Mouse (Mus musculus) heart, embryonic 16.5 days (tissue): Measurements from ENCODE around the gene Rdh19. TPM values are rescaled to one million over a fixed set of nuclear protein-coding genes. Genes with fewer than 3 reads are reported as not detected.

Experiments used
- ATAC-seq: fragments of 200-750 bp; cut with Nextera tagmentation; replicated peaks from 2 replicates; pipeline ENCODE4 v1.8.0; 2017; ENCODE audit warnings: moderate number of reproducible peaks; ENCODE audit not compliant: insufficient read depth, low FRiP score; ENCODE audit errors: extremely low read depth
- H3K27ac ChIP-seq: fragments of 300-500 bp; sonication (generic); 2 replicates; pipeline ENCODE4 v1.5.1; 2014; ENCODE audit warnings: mild to moderate bottlenecking, low read length, control low read depth, moderate library complexity
- H3K27me3 ChIP-seq: fragments of 300-500 bp; sonication (generic); 2 replicates; pipeline ENCODE4 v1.6.1; 2014; ENCODE audit warnings: low read length, mixed read lengths; ENCODE audit not compliant: control insufficient read depth, insufficient read depth
- H3K36me3 ChIP-seq: fragments of 300-500 bp; sonication (generic); 2 replicates; pipeline ENCODE4 v1.6.1; 2014; ENCODE audit not compliant: control insufficient read depth, insufficient read depth
- H3K4me1 ChIP-seq: fragments of 300-500 bp; sonication (generic); 2 replicates; pipeline ENCODE4 v1.6.1; 2014; ENCODE audit warnings: low read length, mixed read lengths; ENCODE audit not compliant: control insufficient read depth, insufficient read depth
- H3K4me2 ChIP-seq: fragments of 300-500 bp; sonication (generic); 2 replicates; pipeline ENCODE4 v1.6.1; 2014; ENCODE audit warnings: low read depth, mild to moderate bottlenecking, control low read depth, low read length
- H3K4me3 ChIP-seq: fragments of 300-500 bp; sonication (generic); 2 replicates; pipeline ENCODE4 v1.5.1; 2014; ENCODE audit warnings: mild to moderate bottlenecking, control low read depth, low read length
- H3K9ac ChIP-seq: fragments of 300-500 bp; sonication (generic); 2 replicates; pipeline ENCODE4 v1.6.1; 2014; ENCODE audit warnings: low read length, control low read depth
- H3K9me3 ChIP-seq: fragments of 300-500 bp; sonication (generic); replicated peaks from 2 replicates; pipeline ENCODE4 v1.6.1; 2016; ENCODE audit warnings: low read length; ENCODE audit not compliant: control insufficient read depth
- WGBS: fragments of 180-500 bp; shearing (Covaris S2); extraction: QIAGEN DNeasy Blood & Tissue Kit; methylation state at CpG from one replicate; pipeline ENCODE4 v1.1.7; 2014; 5-methylcytosine and 5-hydroxymethylcytosine counted together
- polyA plus RNA-seq: library from polyadenylated mRNA; unstranded; fragments of >200 nt; fragmentation: Nextera tagmentation; extraction: Ambion mirVana; gene quantifications from 2 replicates; pipeline ENCODE4 v1.2.1, GENCODE M21; 2015

Rdh19 gene
- polyA plus RNA-seq, 1 experiment from 2014 or later: not detected

- Histone ChIP-seq H3K4me2 (no peak overlapping the region), H3K4me1 (0 out of 2 replicates have a peak, but pooled peaks cover 4% of the 10 kb centered on the region), H3K27me3 (no peaks in the 10 kb centered on the region), H3K27ac (no peak overlapping the region), H3K9ac (no peak overlapping the region), H3K36me3 (no peaks in the 10 kb centered on the region), H3K4me3 (no peak overlapping the region), H3K9me3 (no peaks in the 10 kb centered on the region)
- no peak for ATAC-seq
- WGBS: 86% methylated on average over 2 of the region's 2 CpGs
These were observed 56.4 kb downstream of the Rdh19 start for GRCm38 (mm10) chr10:127906138-127906537.

- Histone ChIP-seq H3K27me3 (no peaks in the 10 kb centered on the region), H3K9me3 (no peaks in the 10 kb centered on the region), H3K36me3 (no peaks in the 10 kb centered on the region), H3K4me3 (no peak overlapping the region), H3K27ac (no peak overlapping the region), H3K4me2 (no peak overlapping the region), H3K9ac (no peak overlapping the region), H3K4me1 (0 out of 2 replicates have a peak, but pooled peaks cover 4% of the 10 kb centered on the region)
- no peak for ATAC-seq
These were observed 57.7 kb downstream of the Rdh19 start for GRCm38 (mm10) chr10:127907386-127907951.

Other genes starting within 250 kb of the Rdh19 start
- 33.4 and 34.4 TPM in 2 replicates for gene Lrp1, start 228.8 kb upstream of the Rdh19 start, polyA plus RNA-seq
- gene Stat6, start 206.9 kb upstream of the Rdh19 start, polyA plus RNA-seq: 36.1 and 36.7 TPM in 2 replicates
- gene Nemp1, start 183.0 kb upstream of the Rdh19 start, polyA plus RNA-seq: 8.3 and 8.7 TPM in 2 replicates
- 10.9 and 12.7 TPM in 2 replicates for gene Nab2, start 181.4 kb upstream of the Rdh19 start, polyA plus RNA-seq
- 0.21 and 1.8 TPM in 2 replicates for gene Myo1a, start 144.8 kb upstream of the Rdh19 start, polyA plus RNA-seq
- 0.74 TPM in 1 of 2 replicates, not detected in the other for gene Tac2, start 125.5 kb upstream of the Rdh19 start, polyA plus RNA-seq
- gene Zbtb39, start 110.4 kb upstream of the Rdh19 start, polyA plus RNA-seq: 1.4 and 1.6 TPM in 2 replicates
- gene Gpr182, start 98.2 kb upstream of the Rdh19 start, polyA plus RNA-seq: 16.1 and 19.0 TPM in 2 replicates
- not detected in 2 replicates for gene Rdh1, start 90.2 kb upstream of the Rdh19 start, polyA plus RNA-seq
- not detected in 2 replicates for gene Rdh16f1, start 90.1 kb upstream of the Rdh19 start, polyA plus RNA-seq
- 0.09 and 0.24 TPM in 2 replicates for gene Rdh9, start 73.5 kb upstream of the Rdh19 start, polyA plus RNA-seq
- gene Rdh16, start 48.8 kb upstream of the Rdh19 start, polyA plus RNA-seq: not detected in 2 replicates
- gene Rdh16f2, start 16.5 kb downstream of the Rdh19 start, polyA plus RNA-seq: not detected in 2 replicates
- not detected in 2 replicates for gene Rdh7, start 38.9 kb downstream of the Rdh19 start, polyA plus RNA-seq
- gene Sdr9c7, start 48.6 kb downstream of the Rdh19 start, polyA plus RNA-seq: not detected in 2 replicates
- gene Hsd17b6, start 157.7 kb downstream of the Rdh19 start, polyA plus RNA-seq: not detected in 2 replicates
- gene Prim1, start 165.2 kb downstream of the Rdh19 start, polyA plus RNA-seq: 45.8 and 50.8 TPM in 2 replicates
- gene Naca, start 185.6 kb downstream of the Rdh19 start, polyA plus RNA-seq: 419 and 441 TPM in 2 replicates
- gene Ptges3, start 209.0 kb downstream of the Rdh19 start, polyA plus RNA-seq: 263 and 278 TPM in 2 replicates
- 6,748 and 7,106 TPM in 2 replicates for gene Atp5b, start 233.3 kb downstream of the Rdh19 start, polyA plus RNA-seq
- 6.6 and 8.5 TPM in 2 replicates for gene Baz2a, start 241.6 kb downstream of the Rdh19 start, polyA plus RNA-seq